Mouse (Mus musculus) adrenal gland, adult (tissue): ENCODE results near the gene Sdc4.

Source experiments
- DNase-seq, 2 experiments: peaks; one replicate each; pipeline ENCODE4 v3.0.0; 2022 to 2023; ENCODE audit warnings: low spot score in 1 of 2; ENCODE audit not compliant: inconsistent age in 2 of 2

The Sdc4 gene

GRCm38 (mm10) chr2:164452000-164452676 lies 8.5 kb upstream of the Sdc4 start:
- peak in 1 of 2 experiments; percentile 5 for DNase-seq

GRCm38 (mm10) chr2:164449341-164450042 lies 5.8 kb upstream of the Sdc4 start:
- peak in 1 of 2 experiments; percentile 28 for DNase-seq

GRCm38 (mm10) chr2:164448921-164449320 lies 5.2 kb upstream of the Sdc4 start:
- DNase-seq = no peak

- DNase-seq = no peak
These were observed 4.5 kb upstream of the Sdc4 start for GRCm38 (mm10) chr2:164448140-164448539.

- DNase-seq = no peak
These were observed 2.4 kb upstream of the Sdc4 start for GRCm38 (mm10) chr2:164446086-164446469.

GRCm38 (mm10) chr2:164445399-164446085 lies 1.9 kb upstream of the Sdc4 start:
- no peak for DNase-seq

GRCm38 (mm10) chr2:164444701-164445100 lies 1.0 kb upstream of the Sdc4 start:
- no peak for DNase-seq

- DNase-seq = peak; percentile 92 to 97
These were observed 643 bp downstream of the Sdc4 start for GRCm38 (mm10) chr2:164443051-164443437.

- DNase-seq = peak; percentile 69 to 90
These were observed 1.2 kb downstream of the Sdc4 start for GRCm38 (mm10) chr2:164442315-164443050.

- DNase-seq = peak in 1 of 2 experiments; percentile 60
These were observed 2.0 kb downstream of the Sdc4 start for GRCm38 (mm10) chr2:164441731-164442130.

GRCm38 (mm10) chr2:164441155-164441554 lies 2.5 kb downstream of the Sdc4 start:
- DNase-seq = no peak

GRCm38 (mm10) chr2:164440314-164440713 lies 3.4 kb downstream of the Sdc4 start:
- DNase-seq = no peak

- DNase-seq = peak; percentile 52 to 79
These were observed 4.7 kb downstream of the Sdc4 start for GRCm38 (mm10) chr2:164439001-164439421.

- DNase-seq = no peak
These were observed 5.4 kb downstream of the Sdc4 start for GRCm38 (mm10) chr2:164438257-164438656.

GRCm38 (mm10) chr2:164437710-164438109 lies 6.0 kb downstream of the Sdc4 start:
- DNase-seq = peak in 1 of 2 experiments; percentile 30

GRCm38 (mm10) chr2:164436961-164437360 lies 6.7 kb downstream of the Sdc4 start:
- DNase-seq = peak in 1 of 2 experiments; percentile 72

- DNase-seq = peak in 1 of 2 experiments; percentile 75
These were observed 7.3 kb downstream of the Sdc4 start for GRCm38 (mm10) chr2:164436215-164436913.

- DNase-seq = peak in 1 of 2 experiments; percentile 35
These were observed 8.2 kb downstream of the Sdc4 start for GRCm38 (mm10) chr2:164435216-164436090.

GRCm38 (mm10) chr2:164434681-164435080 lies 9.0 kb downstream of the Sdc4 start:
- no peak for DNase-seq
